Mouse (Mus musculus): ENCODE measurements at regions not wholly inside any gene's neighbourhood (a gene's known extent, or its start where the extent isn't known, plus 50 kb on each side); places are given as distances from the start of the nearest gene placed in this dataset.
A peak's percentile ranks its signal among the peaks of the same experiment; 100 is the strongest.

DNA sequence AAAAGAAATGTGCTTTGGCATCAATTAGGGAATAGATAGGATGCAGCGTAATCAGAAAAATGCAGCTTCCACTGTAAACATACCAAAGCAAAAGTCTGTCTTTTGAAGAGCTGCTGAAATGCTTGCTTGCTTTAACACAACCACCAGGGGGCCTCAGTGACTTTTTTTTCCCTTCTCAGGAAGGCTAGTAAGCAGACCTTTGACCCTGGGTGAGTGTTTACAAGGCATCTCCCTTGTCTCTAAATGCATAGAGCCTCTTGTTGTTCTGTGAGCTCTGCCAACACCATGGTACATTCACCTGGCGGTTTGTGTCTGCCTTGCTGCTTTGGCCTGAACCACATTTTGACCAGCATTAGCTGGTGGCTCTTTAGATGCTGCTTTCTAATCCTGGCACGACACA is 191.9 kb upstream of the C9orf72 start:
- DNase-seq (ENCODE audit: low spot score) = no peak

DNA sequence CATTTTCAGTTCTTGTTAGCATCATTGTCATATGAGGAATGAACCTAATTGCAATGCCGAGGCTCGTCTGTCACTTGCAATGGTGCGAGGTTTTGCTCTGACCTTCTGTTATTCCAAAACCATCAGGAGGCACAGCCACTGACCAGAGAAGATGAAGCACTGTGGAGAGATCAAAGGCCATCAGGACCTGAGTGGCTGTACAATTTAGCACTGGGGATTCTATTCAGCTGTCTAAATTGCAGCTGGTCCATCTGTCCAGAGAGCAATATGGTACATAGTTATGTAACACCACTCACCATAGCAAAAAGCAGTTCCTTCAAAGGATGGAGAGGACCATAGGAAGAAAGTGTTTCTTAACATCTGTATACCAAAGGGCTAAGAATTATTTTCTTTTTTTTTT is 187.5 kb upstream of the C9orf72 start:
- no peak for DNase-seq (ENCODE audit: low spot score)

DNA sequence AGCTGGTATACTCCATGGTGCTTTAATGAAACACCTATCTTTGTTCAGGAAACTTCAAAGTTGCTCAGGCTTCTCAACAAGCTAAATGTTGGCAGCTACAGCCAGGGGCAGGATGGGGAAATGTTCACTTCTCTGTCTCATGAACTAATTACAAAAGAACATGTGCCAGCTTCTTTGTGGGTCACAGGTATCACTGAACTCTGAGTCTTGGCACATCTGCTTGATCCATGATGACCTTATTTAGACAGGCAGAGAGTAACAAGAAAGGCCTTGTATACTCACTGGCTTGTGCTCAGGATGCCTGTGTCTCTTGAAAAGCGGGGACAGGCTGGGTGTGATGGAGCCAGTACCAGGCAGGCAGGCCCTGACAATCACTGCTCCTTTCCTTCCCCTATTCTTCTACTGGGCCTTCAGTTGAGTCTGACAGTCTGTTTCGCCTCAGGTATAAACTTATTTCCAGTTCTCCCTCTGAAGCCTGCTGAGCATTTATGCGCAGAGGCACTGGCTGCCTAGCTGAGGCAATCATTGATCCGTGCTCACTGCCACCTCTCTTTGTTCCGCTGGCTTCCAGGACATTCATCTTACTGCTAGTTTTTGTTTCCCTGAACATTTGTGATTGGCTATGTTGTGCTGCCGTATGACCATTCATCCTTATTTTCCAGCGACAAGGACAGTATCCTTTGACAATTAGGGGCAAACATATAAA is 179.5 kb upstream of the C9orf72 start:
- DNase-seq (ENCODE audit: low spot score) = no peak

DNA sequence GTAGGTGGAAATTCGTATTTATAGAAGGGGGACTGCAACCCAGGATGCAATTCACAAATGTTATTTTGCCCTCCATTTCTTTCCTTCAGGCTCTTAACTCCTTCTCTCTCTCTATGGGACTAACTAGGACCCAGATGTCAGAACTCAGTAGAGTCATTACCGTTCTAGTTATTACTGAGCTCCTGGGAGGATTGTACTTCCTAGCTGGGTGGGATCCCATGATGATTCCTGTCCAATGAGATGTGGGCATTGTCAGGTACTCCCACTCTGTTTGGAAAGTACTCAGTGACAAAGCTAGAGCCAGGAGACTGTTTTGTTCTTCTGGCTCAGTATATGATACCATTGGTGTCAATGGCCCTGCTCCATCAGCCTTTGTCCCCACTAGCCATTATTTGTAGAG is 178.1 kb upstream of the C9orf72 start:
- no peak for DNase-seq (ENCODE audit: low spot score)

DNA sequence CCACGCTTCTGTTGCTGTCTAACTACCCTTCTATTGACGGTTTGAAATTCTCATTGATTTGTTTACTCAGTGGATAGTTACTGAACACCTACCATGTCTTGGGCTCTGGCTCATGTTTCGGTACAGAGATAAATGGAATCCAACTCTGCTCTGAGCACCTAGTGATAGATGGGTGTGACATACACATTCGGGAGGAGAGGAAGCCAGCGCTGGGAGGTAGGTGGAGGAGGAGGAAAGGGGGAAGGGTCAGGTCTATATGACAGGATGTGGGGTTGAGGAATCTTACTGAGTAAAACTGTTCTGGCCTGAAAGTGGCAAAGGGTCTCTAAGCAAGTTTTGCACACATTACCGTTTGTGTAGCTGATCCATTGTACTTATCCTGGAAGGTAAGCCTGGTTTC is 177.6 kb upstream of the C9orf72 start:
- DNase-seq (ENCODE audit: low spot score) = no peak

DNA sequence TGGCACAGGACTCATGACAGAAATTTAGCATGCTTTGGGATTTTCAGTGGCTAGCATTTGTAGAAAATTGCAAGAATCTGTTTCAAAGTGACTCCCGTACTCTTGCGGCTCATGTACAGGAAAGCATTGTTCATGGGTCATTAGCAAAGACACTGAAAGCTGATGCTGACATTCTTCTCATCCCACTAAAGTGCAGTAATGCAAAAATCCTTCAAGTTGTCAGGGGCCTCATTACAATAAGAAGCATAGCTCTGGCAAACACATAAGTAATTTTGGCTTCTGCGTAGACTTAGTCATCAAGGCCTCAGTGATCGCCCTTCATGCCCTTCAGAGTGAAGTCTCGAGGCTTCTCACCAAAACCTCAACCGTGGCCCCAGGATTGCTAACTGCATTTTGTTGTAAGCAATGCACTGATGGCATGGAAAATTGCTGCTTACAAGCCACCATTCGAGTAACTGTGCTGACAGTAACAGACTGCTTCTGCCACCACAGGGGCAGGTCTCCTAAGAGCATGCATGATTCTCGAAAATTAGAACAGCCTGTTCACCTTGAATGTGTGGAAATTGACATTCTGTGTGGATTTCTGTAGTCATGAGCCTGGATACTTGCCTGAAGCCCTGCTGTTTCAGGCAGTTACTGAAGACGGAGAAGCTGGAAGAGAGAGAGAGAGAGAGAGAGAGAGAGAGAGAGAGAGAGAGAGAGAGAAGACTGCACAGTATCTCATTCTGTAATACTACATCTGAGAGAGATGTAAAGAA is 176.6 kb upstream of the C9orf72 start:
- no peak for DNase-seq (ENCODE audit: low spot score)

DNA sequence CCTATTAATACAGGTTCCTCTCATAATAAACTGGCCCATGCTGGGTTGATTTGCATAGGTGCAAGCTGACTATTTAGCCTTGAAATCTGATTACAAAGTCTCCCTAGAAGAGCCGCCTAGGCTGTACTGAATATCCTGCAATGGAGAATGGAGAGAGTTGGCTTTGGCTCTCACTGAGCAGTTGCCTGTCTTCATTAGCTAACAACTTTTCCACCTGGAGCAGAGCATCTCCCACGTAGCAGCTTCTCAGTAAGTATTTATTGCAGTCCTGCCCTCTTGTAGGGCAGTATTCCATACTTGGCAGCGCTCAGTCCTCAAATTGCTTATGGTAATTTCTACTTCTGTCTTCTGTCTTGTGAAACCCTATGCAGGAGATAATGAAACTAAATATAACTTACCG is 175.8 kb upstream of the C9orf72 start:
- DNase-seq (ENCODE audit: low spot score) = no peak

DNA sequence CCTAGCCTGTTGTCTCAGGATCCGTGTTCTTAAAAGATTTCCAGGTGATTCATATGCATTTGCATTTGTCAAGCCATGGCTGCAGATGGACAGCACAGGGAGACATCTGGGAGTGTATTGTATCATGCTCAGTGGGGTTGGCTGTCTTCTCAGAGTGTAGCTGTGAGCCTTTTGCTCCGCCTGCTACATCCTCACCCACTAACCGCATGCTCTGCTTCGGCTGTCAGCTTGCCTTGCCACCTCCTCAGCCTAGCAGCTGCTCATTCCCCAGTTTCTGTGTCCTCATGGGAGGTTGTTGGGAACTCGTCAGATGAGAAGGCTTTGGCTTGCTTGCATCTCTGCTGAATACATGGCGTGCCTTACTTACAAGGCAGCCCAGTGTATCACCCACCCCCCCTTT is 174.5 kb upstream of the C9orf72 start:
- DNase-seq (ENCODE audit: low spot score) = no peak

DNA sequence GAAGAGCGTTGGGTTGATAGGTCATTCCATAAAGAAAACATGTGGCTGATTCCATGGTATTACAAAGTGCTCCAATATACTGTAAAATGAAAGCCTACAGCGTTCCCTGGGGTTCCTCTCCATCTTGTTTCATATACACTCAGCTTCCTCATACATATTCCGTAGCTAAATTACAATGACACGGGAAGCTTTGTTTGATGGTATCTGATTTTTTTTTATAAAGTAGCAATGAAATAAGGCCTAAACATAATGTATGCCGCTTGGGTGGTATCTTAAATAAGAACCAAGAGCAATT is 169.6 kb upstream of the C9orf72 start:
- no peak for DNase-seq (ENCODE audit: low spot score)

DNA sequence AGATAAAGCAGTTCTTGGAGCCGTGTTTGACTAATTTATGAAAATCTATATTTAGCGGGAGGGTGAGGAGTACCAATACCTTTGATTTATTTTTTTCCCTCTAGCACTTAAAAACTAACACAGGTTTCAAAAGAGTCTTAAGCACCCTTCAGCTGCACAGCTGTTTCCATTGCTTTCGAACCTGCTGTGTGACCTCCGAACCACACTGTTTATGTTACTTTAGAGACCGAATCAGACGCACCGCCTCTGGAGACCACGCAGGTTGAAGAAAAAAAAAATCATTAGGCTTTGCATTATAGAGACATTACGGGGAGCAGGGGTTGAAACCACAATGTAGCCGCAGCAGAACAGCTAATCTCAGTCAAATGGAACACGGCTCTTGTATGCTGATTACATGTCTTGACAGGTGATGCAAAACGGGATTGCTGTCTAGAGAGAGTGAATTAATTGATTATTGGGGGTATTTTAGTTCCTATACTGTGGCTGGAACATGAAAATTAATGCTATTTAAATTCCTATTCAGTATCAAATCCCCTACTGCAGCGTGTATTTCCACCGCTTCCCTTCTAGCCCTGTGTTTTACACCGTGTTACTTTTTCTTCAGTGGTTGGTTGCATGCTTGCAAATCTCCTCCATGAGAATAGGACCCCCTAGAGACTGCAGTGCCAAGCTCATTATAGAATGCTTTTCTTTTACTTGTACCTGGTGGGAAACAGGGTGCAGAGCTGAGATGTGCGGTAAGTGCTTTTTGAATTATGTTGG is 169.0 kb upstream of the C9orf72 start:
- no peak for DNase-seq (ENCODE audit: low spot score)

DNA sequence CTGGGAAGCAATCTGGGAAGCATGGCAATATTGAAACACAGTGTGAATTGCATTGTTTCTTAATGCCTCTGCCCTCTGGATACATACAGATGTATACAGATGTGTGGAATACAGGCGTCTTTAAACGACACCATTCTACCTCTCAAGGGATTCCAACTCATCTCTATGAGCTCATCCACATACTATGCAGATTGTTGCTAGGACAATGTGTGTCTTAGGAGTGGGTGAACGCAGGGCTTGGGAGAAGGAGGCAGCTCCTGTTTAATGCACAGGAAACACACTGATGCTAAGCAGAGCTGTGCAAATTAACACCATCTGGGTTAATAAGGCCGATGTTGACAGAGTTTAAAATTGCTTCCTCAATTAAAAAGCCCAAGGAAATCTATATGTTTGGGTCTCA is 149.8 kb upstream of the C9orf72 start:
- DNase-seq (ENCODE audit: low spot score) = no peak

DNA sequence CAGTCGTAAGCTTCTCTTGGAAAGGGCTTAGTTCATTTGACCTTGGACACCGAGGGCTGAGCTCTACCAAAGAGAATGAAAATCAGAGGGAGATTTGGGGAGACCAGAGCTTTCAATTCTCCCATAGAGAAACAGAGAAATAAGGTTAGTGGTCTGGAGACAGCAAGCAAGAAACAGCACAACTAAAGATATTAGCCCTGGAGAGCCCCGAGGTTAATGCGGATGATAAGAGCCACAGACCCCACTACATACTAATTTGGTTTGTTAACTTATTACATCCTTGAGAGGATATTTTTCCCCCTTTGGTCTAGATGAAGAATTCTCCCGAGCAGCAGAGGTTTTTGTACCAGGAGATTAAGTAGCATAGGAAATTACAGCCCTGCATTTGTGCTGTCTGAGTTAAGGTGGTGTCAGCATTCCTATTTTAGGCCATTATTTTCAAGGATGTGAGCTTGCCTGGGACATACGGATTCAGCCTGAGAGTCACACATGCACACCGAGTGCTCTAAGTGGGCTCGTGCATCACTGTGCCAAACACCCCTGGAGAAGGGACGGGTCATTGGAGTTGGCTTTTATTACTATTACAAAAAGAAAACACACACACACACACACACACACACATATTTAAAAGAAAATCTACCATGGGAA is 147.4 kb upstream of the C9orf72 start:
- no peak for DNase-seq (ENCODE audit: low spot score)

DNA sequence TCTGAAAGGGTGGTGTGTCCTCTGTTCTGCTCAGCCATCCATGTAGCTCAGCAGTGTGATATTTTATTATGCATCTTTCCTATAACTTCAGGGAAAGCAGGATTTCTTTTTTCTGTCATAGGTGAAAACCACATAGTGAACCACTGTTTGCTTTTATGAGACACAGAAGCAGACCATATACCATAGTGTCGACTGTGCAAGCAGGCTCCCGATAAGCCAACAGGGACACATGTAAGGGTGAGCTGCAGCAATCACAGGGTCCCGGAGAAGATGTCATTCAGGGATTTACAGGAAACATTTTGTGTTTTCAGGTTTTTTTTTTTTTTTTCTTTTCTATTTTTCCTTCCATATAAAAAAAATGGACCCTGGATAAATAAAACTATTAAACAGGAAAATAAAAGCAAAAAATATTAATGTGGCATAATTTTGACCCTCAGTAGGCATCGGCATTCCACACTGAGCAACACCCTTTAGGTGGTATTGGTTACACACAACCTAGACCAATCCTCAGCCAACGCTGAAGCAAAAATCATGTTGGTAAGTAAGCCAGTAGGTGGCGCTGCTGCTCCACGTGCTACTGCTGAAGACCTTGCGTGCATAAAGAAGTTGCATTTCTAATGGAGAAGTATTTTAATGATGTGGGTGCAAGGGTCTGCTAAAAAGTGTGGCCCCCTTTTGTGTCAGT is 146.7 kb upstream of the C9orf72 start:
- DNase-seq (ENCODE audit: low spot score) = peak; percentile 48

DNA sequence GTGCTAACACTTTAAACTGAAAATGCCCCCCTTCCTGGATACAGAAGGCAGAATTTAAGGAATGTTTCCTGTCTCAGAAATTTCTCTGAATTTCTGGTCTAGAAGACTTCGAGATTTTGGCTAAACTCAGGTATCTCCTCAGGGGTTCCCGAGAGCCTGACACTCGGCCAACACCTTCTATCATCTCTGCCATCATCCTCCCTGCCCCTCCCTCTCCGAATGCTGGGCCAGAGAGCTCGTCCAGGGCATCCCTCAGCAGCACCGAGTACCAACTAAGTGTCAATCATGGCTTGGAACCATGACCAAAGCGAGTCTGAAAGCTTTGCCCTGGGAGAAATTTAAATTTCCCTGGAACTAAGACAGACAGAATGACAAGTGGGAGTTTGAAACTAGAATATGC is 138.2 kb upstream of the C9orf72 start:
- no peak for DNase-seq (ENCODE audit: low spot score)

DNA sequence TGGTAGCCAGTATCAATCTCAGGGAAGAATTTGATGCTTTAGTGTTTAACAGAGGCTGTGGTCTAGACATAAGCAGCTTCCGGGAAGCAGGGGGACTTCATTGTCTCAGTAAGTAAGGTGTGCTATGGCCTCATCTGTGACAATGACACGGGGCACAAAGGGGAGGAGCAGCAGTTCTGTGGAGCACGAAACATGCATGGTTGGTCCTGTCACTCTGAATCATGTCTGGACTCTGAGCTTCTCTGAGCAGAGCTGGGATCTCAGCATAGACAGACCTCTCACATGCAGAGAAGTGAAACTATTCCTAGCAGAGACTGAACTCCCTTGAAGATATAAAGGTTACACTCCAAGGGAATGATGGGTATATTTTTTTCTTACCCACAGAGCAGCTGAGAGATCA is 136.2 kb upstream of the C9orf72 start:
- DNase-seq (ENCODE audit: low spot score) = no peak

DNA sequence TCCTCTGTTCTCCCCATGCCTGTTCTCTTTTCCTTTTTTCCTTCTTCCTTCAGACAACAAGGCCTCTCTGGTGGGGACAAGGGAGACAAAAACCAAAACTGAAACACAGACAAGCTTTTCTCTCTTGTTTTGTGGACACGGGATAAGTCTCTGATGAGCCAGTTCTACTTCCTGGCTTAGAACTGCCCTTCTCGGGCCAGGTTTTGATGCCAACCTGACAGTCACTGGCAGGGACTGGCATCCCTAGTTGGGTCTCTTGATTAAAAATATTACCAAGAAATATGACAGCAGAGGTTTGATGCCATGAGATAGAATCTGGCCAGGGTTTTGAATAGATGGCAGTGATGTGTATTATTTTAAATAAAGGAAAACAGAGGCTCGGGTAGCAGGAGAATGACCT is 133.4 kb upstream of the C9orf72 start:
- no peak for DNase-seq (ENCODE audit: low spot score)

DNA sequence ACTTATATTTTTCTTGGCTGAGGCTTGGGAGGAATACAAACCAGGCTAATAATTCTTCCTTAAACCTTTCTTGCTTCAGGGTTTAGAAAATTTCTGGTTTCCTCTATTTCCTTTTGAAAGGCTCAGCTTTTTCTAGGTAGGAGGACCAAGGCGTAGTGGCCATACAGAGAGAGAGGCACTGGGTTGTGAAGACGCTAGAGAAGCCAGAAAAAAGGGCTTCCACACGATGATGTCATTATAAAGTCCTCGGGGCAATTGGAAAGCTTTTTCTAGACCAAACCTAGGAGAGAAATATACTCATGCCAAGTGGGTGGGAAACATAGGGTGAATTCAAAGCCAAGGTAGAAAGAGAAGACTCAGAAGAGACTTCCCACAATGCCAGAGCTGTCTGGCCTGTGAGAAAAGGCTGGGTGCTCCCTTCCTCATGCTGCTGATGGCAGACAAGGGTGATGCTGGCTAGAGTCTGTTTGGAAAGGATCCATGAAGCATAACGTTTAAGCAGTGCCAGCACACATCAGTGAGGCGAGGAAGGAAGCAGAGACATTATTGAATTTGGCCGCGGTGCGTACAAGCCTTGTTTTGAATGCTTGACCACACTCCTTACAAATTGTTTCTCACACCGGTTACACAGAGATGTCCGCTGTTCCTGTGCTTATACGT is 131.1 kb upstream of the C9orf72 start:
- no peak for DNase-seq (ENCODE audit: low spot score)

DNA sequence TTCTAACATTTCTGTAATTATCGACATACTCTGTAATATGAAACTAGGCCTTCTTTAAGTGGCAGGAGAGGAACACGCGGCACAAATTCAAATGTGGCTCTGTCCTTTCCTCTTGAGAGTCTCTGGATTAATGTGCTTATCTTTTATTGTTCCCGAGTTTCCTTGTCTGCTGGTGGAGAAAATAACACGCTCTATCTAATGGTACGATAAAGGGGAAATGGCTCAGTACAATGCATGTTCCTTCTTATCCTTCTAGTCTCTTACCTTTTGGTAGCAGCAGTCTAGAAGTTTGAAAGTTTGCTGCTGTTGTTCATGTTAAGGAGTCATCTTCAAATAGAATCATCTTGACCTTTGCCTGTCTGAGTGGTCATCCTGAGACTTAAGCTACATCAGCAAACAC is 130.1 kb upstream of the C9orf72 start:
- DNase-seq (ENCODE audit: low spot score) = no peak

DNA sequence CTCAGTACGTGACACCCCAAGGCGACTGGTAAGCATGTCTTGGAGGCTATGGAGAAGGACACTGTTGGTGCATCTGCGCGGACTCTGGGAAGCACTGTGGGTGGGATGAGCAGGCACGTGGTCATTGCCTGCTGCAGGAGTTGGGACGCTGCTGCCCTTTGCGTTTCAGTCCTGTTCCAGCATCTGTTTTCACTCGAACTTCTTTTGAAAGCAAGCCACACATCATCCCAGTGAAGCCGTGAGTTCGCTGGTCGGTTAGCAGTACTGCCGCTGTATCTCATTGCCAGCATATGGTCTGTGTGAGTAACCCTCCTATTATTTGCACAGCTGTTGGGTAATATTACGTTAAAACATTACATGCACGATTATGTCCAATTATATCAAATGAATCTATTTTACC is 128.1 kb upstream of the C9orf72 start:
- no peak for DNase-seq (ENCODE audit: low spot score)

DNA sequence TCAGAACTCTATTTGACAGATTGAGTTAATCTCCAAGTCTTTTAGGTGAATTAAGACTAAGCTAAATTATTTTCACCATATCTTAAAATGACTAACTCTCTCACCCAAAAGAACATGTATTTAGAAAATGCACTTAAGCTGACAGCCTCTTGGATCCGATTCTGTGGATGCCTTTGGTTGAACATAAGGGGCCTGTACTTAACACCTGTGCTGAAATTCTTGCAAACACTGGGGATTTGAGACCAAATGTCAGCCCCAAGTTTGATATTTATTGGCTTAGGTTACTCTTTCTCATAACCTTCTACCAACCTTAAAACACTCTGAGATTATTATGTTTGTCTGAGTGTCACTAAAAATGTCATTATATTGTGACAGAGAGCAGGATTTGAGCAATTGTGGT is 126.6 kb upstream of the C9orf72 start:
- no peak for DNase-seq (ENCODE audit: low spot score)

DNA sequence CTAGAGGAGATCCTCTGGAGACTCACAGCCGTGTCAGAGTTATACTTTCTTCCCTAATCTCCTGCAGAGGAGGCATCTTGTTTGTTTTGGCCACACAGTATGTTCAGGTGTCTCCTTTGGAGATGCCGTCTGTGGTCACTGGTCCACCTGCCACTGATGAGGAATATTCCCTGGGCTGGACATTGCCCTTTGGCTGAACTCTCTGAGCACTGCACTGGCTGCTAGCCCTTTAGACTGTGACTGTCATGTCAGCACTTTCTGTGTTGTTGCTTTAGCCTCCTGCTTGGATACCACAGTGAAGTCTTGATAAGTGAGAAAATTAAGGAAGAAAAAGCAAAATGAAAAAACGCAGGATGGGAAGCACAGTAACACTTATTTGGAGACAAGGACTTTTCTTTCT is 124.5 kb upstream of the C9orf72 start:
- no peak for DNase-seq (ENCODE audit: low spot score)

DNA sequence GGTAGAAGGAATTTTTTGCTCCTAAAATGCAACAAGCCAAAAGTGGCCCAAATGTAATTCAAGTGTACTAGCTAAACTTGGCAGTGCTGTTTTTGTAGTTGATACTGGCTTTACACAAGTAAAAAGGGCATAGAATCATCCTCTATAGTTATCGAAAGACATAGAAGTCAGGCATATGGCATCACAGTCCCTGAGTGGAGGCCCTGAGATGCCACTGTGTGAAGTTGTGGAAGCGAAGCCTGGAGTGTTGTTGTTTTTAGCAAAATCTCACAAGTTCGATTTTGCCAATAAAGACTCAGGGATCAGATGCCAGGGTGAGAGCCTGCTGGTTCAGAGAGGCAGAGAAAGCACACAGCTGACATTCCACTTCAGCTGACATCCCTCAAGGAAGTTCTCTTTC is 121.6 kb upstream of the C9orf72 start:
- no peak for DNase-seq (ENCODE audit: low spot score)

Data from ovary, postnatal 10 days (tissue).